Mouse (Mus musculus): ENCODE data around the gene Ugt1a2.

DNA sequence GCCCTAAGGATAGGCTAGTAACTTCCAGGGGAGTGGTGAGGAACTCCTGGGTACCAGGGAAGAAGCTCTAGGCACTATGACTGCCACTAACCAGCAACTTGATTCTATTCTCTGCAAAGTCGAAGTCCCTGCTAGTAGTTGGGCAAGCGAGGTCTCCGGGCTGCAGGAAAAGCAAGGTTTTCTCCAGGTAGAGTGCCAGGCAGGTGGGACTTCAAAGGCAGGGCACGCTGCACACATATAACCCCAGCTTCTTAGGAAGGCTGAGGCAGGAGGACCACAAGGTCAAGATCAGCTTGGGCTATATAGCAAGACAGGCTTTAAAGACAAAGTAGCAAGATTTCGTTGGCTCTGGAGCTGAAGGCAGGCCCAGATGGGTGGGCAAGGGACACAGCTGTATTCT is 63.4 kb downstream of the Ugt1a2 start:
- TF ChIP-seq MAFK (IDR thresholded peaks at IDR 0.05; ENCODE audit: insufficient read depth, low read depth, low read length) (no peak), CHD2 (IDR thresholded peaks at IDR 0.05; ENCODE audit: low read depth, low read length) (no peak), ZNF384 (IDR thresholded peaks at IDR 0.05; ENCODE audit: low read depth, low read length) (no peak)

Data from ES-E14 (cell line).